Mouse (Mus musculus): Measurements from ENCODE around the gene Chchd4. TPM values are rescaled to one million over a fixed set of nuclear protein-coding genes. Genes with fewer than 3 reads are reported as not detected.
"Not testable (repeated sequence)": the region's sequence is repeated elsewhere in the genome, so short reads cannot be mapped to it uniquely, and the experiment has no call there.

Chchd4 gene
- polyA plus RNA-seq, 1 experiment from 2014 or later, result 43.8 TPM

GRCm38 (mm10) chr6:91483371-91483770, 10.0 kb upstream of the Chchd4 start:
- no peak overlapping the region for H3K4me2 ChIP-seq (ENCODE audit: low read length)
- ATAC-seq, result no peak
- H3K9me3 ChIP-seq (replicated peaks; ENCODE audit: control insufficient read depth, low read length, poor library complexity, severe bottlenecking), result no peaks in the 10 kb centered on the region
- H3K9ac ChIP-seq (ENCODE audit: low read depth, low read length), result no peak overlapping the region
- H3K36me3 ChIP-seq (ENCODE audit: control insufficient read depth, insufficient read depth, low read length), result peaks cover 72% of the 10 kb centered on the region
- no peak overlapping the region for H3K27ac ChIP-seq (ENCODE audit: low read length)
- H3K27me3 ChIP-seq (ENCODE audit: control insufficient read depth, insufficient read depth, low read depth, low read length), result no peaks in the 10 kb centered on the region
- no peaks in the 10 kb centered on the region for H3K4me1 ChIP-seq (ENCODE audit: control insufficient read depth, insufficient read depth, low read length)
- H3K4me3 ChIP-seq (ENCODE audit: low read depth, low read length), result no peak overlapping the region
- WGBS, result 98% methylated on average over 2 of the region's 2 CpGs

- Histone ChIP-seq H3K4me3 (ENCODE audit: low read depth, low read length) (no peak overlapping the region), H3K36me3 (ENCODE audit: control insufficient read depth, insufficient read depth, low read length) (peaks cover 33% of the 10 kb centered on the region), H3K27me3 (ENCODE audit: control insufficient read depth, insufficient read depth, low read depth, low read length) (no peaks in the 10 kb centered on the region), H3K4me2 (ENCODE audit: low read length) (no peak overlapping the region), H3K4me1 (ENCODE audit: control insufficient read depth, insufficient read depth, low read length) (peaks cover 24% of the 10 kb centered on the region), H3K9me3 (replicated peaks; ENCODE audit: control insufficient read depth, low read length, poor library complexity, severe bottlenecking) (no peaks in the 10 kb centered on the region), H3K9ac (ENCODE audit: low read depth, low read length) (no peak overlapping the region), H3K27ac (ENCODE audit: low read length) (no peak overlapping the region)
- ATAC-seq, result no peak
- WGBS, result 97% methylated on average over 2 of the region's 2 CpGs
These were observed 3.2 kb upstream of the Chchd4 start for GRCm38 (mm10) chr6:91476541-91476940.

- Histone ChIP-seq H3K4me3 (ENCODE audit: low read depth, low read length) (peak overlapping the region; percentile 74), H3K4me1 (ENCODE audit: control insufficient read depth, insufficient read depth, low read length) (peaks cover 24% of the 10 kb centered on the region), H3K9me3 (replicated peaks; ENCODE audit: control insufficient read depth, low read length, poor library complexity, severe bottlenecking) (no peaks in the 10 kb centered on the region), H3K9ac (ENCODE audit: low read depth, low read length) (peak overlapping the region; percentile 86), H3K27me3 (ENCODE audit: control insufficient read depth, insufficient read depth, low read depth, low read length) (no peaks in the 10 kb centered on the region), H3K36me3 (ENCODE audit: control insufficient read depth, insufficient read depth, low read length) (peaks cover 22% of the 10 kb centered on the region), H3K27ac (ENCODE audit: low read length) (no peak overlapping the region), H3K4me2 (ENCODE audit: low read length) (peak overlapping the region; percentile 92)
- WGBS, result 57% methylated on average over 9 of the region's 9 CpGs
- no peak for ATAC-seq
These were observed 1.3 kb upstream of the Chchd4 start for GRCm38 (mm10) chr6:91474441-91475190.

DNA sequence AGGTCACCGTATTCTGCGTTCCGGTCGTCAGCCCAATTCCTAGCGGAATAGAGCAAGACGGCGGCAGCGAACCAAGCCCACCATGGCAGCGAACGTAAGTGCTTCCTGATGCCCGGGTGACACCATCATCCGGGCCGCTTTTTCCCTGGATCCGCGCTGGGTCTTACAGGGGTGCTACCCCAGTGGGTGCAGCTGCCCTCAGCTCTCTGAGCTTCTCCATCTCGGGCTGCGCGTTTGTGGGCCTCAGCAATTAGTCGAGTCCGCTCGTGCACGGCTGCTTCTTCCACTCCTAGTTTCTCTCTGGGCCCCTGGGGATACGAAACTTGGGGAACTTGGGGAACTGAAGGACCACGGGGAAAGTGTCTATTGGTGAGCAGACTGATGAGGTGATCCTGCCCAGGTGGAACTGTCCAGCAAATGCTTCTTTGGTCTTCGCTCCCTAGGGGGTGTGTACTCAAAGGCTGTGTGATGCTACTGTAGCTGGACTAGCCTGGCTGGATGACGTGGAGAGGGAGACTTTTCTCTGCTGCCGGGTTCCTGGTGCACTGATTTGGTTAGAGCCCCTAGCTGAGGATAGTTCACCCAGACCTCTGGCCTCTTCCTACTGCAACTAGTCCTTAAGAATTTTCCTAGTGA, 577 bp upstream of the Chchd4 start:
- ATAC-seq, result peak; percentile 71
- H3K27ac ChIP-seq (ENCODE audit: low read length), result peak overlapping the region; percentile 60
- H3K9me3 ChIP-seq (replicated peaks; ENCODE audit: control insufficient read depth, low read length, poor library complexity, severe bottlenecking), result no peaks in the 10 kb centered on the region
- peaks cover 24% of the 10 kb centered on the region for H3K4me1 ChIP-seq (ENCODE audit: control insufficient read depth, insufficient read depth, low read length)
- 0% methylated on average over 27 of the region's 27 CpGs for WGBS
- H3K4me3 ChIP-seq (ENCODE audit: low read depth, low read length), result peak overlapping the region; percentile 74
- no peaks in the 10 kb centered on the region for H3K27me3 ChIP-seq (ENCODE audit: control insufficient read depth, insufficient read depth, low read depth, low read length)
- H3K9ac ChIP-seq (ENCODE audit: low read depth, low read length), result peak overlapping the region; percentile 86
- H3K4me2 ChIP-seq (ENCODE audit: low read length), result peak overlapping the region; percentile 92
- peaks cover 17% of the 10 kb centered on the region for H3K36me3 ChIP-seq (ENCODE audit: control insufficient read depth, insufficient read depth, low read length)

DNA sequence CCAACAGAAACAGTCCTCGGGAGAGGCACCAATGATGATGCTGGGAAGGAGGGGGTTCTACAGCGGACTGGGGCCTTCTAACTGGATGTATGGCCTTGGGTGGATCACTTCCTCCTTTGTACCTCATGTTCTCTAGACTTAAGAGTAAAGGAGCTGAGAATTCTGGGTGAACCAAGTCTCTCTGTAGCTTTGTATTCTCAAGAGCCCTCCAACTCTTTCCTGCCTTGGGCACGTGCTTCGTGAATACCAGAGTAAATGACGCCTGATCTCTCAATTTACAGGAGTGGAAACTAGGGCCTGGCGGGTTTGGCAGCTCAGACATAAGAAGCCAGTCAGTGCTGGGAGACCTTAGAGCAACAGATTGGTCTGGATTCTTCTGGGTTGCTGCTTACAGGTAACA, 1.0 kb downstream of the Chchd4 start:
- H3K9me3 ChIP-seq (replicated peaks; ENCODE audit: control insufficient read depth, low read length, poor library complexity, severe bottlenecking), result no peaks in the 10 kb centered on the region
- no peak for ATAC-seq
- peak overlapping the region; percentile 77; the same call in 1 of the 2 replicates for H3K27ac ChIP-seq (ENCODE audit: low read length)

DNA sequence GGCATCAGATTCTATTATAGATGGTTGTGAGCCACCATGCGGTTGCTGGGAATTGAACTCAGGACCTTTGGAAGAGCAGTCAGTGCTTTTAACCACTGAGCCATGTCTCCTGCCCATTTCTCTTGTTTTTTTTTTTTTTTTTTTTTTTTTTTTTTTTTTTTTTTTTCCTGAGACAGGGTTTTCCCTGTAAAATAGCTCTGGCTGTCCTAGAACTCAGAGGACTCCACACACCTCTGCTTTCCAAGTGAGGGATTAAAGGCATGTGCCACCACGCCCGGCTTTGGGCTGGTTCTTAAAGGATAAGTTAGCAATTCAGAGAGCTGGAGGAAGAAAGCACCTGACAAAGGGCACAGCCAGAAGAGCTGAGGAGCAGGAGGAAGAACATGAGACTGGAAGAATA, 1.9 kb downstream of the Chchd4 start:
- not testable (repeated sequence) for H3K4me3 ChIP-seq (ENCODE audit: low read depth, low read length); H3K4me2 ChIP-seq (ENCODE audit: low read length); H3K27me3 ChIP-seq (ENCODE audit: control insufficient read depth, insufficient read depth, low read depth, low read length); H3K9ac ChIP-seq (ENCODE audit: low read depth, low read length); H3K9me3 ChIP-seq (replicated peaks; ENCODE audit: control insufficient read depth, low read length, poor library complexity, severe bottlenecking); H3K27ac ChIP-seq (ENCODE audit: low read length); ATAC-seq; H3K36me3 ChIP-seq (ENCODE audit: control insufficient read depth, insufficient read depth, low read length)
- WGBS, result 98% methylated on average over 3 of the region's 3 CpGs
- H3K4me1 ChIP-seq (ENCODE audit: control insufficient read depth, insufficient read depth, low read length), result peaks cover 24% of the 10 kb centered on the region

More for the DNA sequence above, 1.0 kb downstream of the Chchd4 start:
- peak overlapping the region; percentile 74 for H3K4me3 ChIP-seq (ENCODE audit: low read depth, low read length)
- H3K4me1 ChIP-seq (ENCODE audit: control insufficient read depth, insufficient read depth, low read length), result peaks cover 24% of the 10 kb centered on the region
- H3K9ac ChIP-seq (ENCODE audit: low read depth, low read length), result peak overlapping the region; percentile 82
- no peaks in the 10 kb centered on the region for H3K27me3 ChIP-seq (ENCODE audit: control insufficient read depth, insufficient read depth, low read depth, low read length)
- WGBS, result 31% methylated on average over 6 of the region's 6 CpGs
- H3K36me3 ChIP-seq (ENCODE audit: control insufficient read depth, insufficient read depth, low read length), result peaks cover 5% of the 10 kb centered on the region
- peak overlapping the region; percentile 83 for H3K4me2 ChIP-seq (ENCODE audit: low read length)

GRCm38 (mm10) chr6:91470712-91471111, 2.6 kb downstream of the Chchd4 start:
- H3K36me3 ChIP-seq (ENCODE audit: control insufficient read depth, insufficient read depth, low read length), result peaks cover 5% of the 10 kb centered on the region
- no peak overlapping the region for H3K27ac ChIP-seq (ENCODE audit: low read length)
- 93% methylated on average over 2 of the region's 2 CpGs for WGBS

GRCm38 (mm10) chr6:91467106-91467505, 6.2 kb downstream of the Chchd4 start:
- Histone ChIP-seq H3K4me2 (ENCODE audit: low read length) (no peak overlapping the region), H3K27me3 (ENCODE audit: control insufficient read depth, insufficient read depth, low read depth, low read length) (no peaks in the 10 kb centered on the region), H3K36me3 (ENCODE audit: control insufficient read depth, insufficient read depth, low read length) (peaks cover 19% of the 10 kb centered on the region), H3K9ac (ENCODE audit: low read depth, low read length) (no peak overlapping the region), H3K27ac (ENCODE audit: low read length) (no peak overlapping the region), H3K4me1 (ENCODE audit: control insufficient read depth, insufficient read depth, low read length) (peaks cover 2% of the 10 kb centered on the region), H3K9me3 (replicated peaks; ENCODE audit: control insufficient read depth, low read length, poor library complexity, severe bottlenecking) (no peaks in the 10 kb centered on the region), H3K4me3 (ENCODE audit: low read depth, low read length) (no peak overlapping the region)
- no peak for ATAC-seq
- WGBS, result 90% methylated on average over 1 of the region's 1 CpGs

More at GRCm38 (mm10) chr6:91470712-91471111, 2.6 kb downstream of the Chchd4 start:
- Histone ChIP-seq H3K27me3 (ENCODE audit: control insufficient read depth, insufficient read depth, low read depth, low read length) (no peaks in the 10 kb centered on the region), H3K4me3 (ENCODE audit: low read depth, low read length) (no peak overlapping the region), H3K4me2 (ENCODE audit: low read length) (no peak overlapping the region), H3K9me3 (replicated peaks; ENCODE audit: control insufficient read depth, low read length, poor library complexity, severe bottlenecking) (no peaks in the 10 kb centered on the region), H3K9ac (ENCODE audit: low read depth, low read length) (no peak overlapping the region), H3K4me1 (ENCODE audit: control insufficient read depth, insufficient read depth, low read length) (peaks cover 24% of the 10 kb centered on the region)
- no peak for ATAC-seq

- Histone ChIP-seq H3K4me2 (ENCODE audit: low read length) (no peak overlapping the region), H3K4me3 (ENCODE audit: low read depth, low read length) (no peak overlapping the region), H3K27ac (ENCODE audit: low read length) (no peak overlapping the region), H3K4me1 (ENCODE audit: control insufficient read depth, insufficient read depth, low read length) (no peaks in the 10 kb centered on the region), H3K9ac (ENCODE audit: low read depth, low read length) (no peak overlapping the region), H3K27me3 (ENCODE audit: control insufficient read depth, insufficient read depth, low read depth, low read length) (no peaks in the 10 kb centered on the region), H3K9me3 (replicated peaks; ENCODE audit: control insufficient read depth, low read length, poor library complexity, severe bottlenecking) (no peaks in the 10 kb centered on the region), H3K36me3 (ENCODE audit: control insufficient read depth, insufficient read depth, low read length) (peaks cover 19% of the 10 kb centered on the region)
- WGBS, result 88% methylated on average over 2 of the region's 2 CpGs
- ATAC-seq, result no peak
These were observed 7.6 kb downstream of the Chchd4 start for GRCm38 (mm10) chr6:91465756-91466155.
